Comparison of ENCODE assay signal across 7 mouse cellular contexts in the genomic region with DNA sequence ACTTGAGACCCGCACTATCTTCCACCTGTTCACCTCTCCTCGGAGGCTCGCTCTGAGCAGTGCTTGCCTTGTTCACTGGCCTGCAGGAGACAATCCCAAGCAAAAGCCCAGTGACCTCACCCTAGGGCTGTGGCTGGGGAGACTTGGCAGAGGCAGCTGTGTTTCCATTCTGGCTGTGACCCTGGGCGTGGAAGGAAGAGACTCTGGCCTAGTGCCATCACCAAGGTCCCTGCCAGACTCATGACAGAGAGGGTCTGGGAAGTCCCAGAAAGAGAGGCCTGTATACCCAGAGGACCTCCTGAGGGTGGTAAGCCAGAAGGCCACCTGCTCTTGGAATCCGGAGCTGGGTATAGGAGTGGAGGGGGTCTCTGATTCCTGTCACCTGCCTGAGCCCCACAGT.
A peak's percentile ranks its signal among the peaks of the same experiment; 100 is the strongest.
DNase-seq lines count a peak whose midpoint lies in the region; ATAC-seq lines count a peak whose summit lies in the region.

No protein-coding gene starts in this region.

- H3K9ac ChIP-seq in embryonic facial prominence, embryonic 15.5 days = no peak overlapping the region
- H3K9ac ChIP-seq in hindbrain, embryonic 14.5 days = no peak overlapping the region

- no peaks in the 10 kb centered on the region for H3K27me3 ChIP-seq in embryonic facial prominence, embryonic 15.5 days
- H3K27me3 ChIP-seq in hindbrain, embryonic 14.5 days (ENCODE audit: control insufficient read depth, insufficient read depth, low read length) = no peaks in the 10 kb centered on the region

- ATAC-seq in embryonic facial prominence, embryonic 15.5 days (ENCODE audit: insufficient number of reproducible peaks, low FRiP score, low TSS enrichment, low read depth) = peak; percentile 26
- peak; percentile 57; the same call in 1 of the 2 replicates for ATAC-seq in hindbrain, embryonic 14.5 days (ENCODE audit: low FRiP score)
- no peak for ATAC-seq in activated CD4-positive, CD25-positive, alpha-beta regulatory T cell, adult 4 months

- no peak overlapping the region for H3K4me2 ChIP-seq in embryonic facial prominence, embryonic 15.5 days (replicated peaks)
- no peak overlapping the region for H3K4me2 ChIP-seq in hindbrain, embryonic 14.5 days (replicated peaks)

- peak; percentile 40 to 77 for DNase-seq in urinary bladder, postnatal 36 days (ENCODE audit: low spot score in 2 of 2)
- no peak for DNase-seq in urinary bladder, postnatal 25 days (ENCODE audit: low spot score)
- DNase-seq in hindbrain, embryonic 14.5 days (ENCODE audit: low spot score) = peak; percentile 46
- peak; percentile 89 to 92 for DNase-seq in lung, postnatal 4 days
- no peak for DNase-seq in frontal cortex, adult 2 months (ENCODE audit: extremely low spot score in 1 of 2, low spot score in 1 of 2)

- 66% methylated on average over 5 of the region's 5 CpGs for WGBS in embryonic facial prominence, embryonic 15.5 days
- 59% methylated on average over 5 of the region's 5 CpGs for WGBS in hindbrain, embryonic 14.5 days

- H3K4me3 ChIP-seq in embryonic facial prominence, embryonic 15.5 days (replicated peaks) = no peak overlapping the region
- no peak overlapping the region for H3K4me3 ChIP-seq in hindbrain, embryonic 14.5 days (replicated peaks; ENCODE audit: low read length)

- H3K4me1 ChIP-seq in embryonic facial prominence, embryonic 15.5 days = peaks cover 31% of the 10 kb centered on the region
- H3K4me1 ChIP-seq in hindbrain, embryonic 14.5 days (replicated peaks; ENCODE audit: control insufficient read depth, insufficient read depth, low read length) = peaks cover 26% of the 10 kb centered on the region

- 0 out of 2 replicates have a peak overlapping the region, but pooled peaks have one; percentile 29 for H3K27ac ChIP-seq in embryonic facial prominence, embryonic 15.5 days (replicated peaks)
- H3K27ac ChIP-seq in hindbrain, embryonic 14.5 days = no peak overlapping the region

- no peaks in the 10 kb centered on the region for H3K36me3 ChIP-seq in embryonic facial prominence, embryonic 15.5 days
- no peaks in the 10 kb centered on the region for H3K36me3 ChIP-seq in hindbrain, embryonic 14.5 days (replicated peaks; ENCODE audit: control insufficient read depth, insufficient read depth)

- no peaks in the 10 kb centered on the region for H3K9me3 ChIP-seq in embryonic facial prominence, embryonic 15.5 days (replicated peaks)
- H3K9me3 ChIP-seq in hindbrain, embryonic 14.5 days (ENCODE audit: control insufficient read depth, low read length) = no peaks in the 10 kb centered on the region

Comparison
In these comparisons a context has a peak if more than half of its experiments do, and no peak if none do; other contexts are left out.
1. DNase-seq: peak in urinary bladder, postnatal 36 days (2 of 2), hindbrain, embryonic 14.5 days (single experiment) and lung, postnatal 4 days (2 of 2); none in urinary bladder, postnatal 25 days (single experiment) and frontal cortex, adult 2 months (0 of 2).